Mouse (Mus musculus) stomach, embryonic 15.5 days (tissue): ENCODE measurements around the gene Scmh1. TPM values are rescaled to one million over a fixed set of nuclear protein-coding genes. Genes with fewer than 3 reads are reported as not detected.

Source experiments
- ATAC-seq: fragments of 200-750 bp; cut with Nextera tagmentation; 2 replicates; pipeline ENCODE4 v1.8.0; 2017; ENCODE audit warnings: low read depth, moderate number of reproducible peaks, moderate TSS enrichment; ENCODE audit not compliant: insufficient read depth, low FRiP score
- H3K27ac ChIP-seq: fragments of 300-500 bp; sonication (generic); 2 replicates; pipeline ENCODE4 v1.5.1; 2015; ENCODE audit warnings: mild to moderate bottlenecking, inconsistent platforms
- H3K27me3 ChIP-seq: fragments of 300-500 bp; sonication (generic); replicated peaks from 2 replicates; pipeline ENCODE4 v1.6.1; 2015; ENCODE audit warnings: inconsistent platforms
- H3K36me3 ChIP-seq: fragments of 300-500 bp; sonication (generic); 2 replicates; pipeline ENCODE4 v1.6.1; 2015; ENCODE audit warnings: inconsistent platforms
- H3K4me1 ChIP-seq: fragments of 300-500 bp; sonication (generic); 2 replicates; pipeline ENCODE4 v1.6.1; 2015; ENCODE audit warnings: inconsistent platforms
- H3K4me2 ChIP-seq: fragments of 300-500 bp; sonication (generic); 2 replicates; pipeline ENCODE4 v1.6.1; 2015; ENCODE audit warnings: mild to moderate bottlenecking, inconsistent platforms
- H3K4me3 ChIP-seq: fragments of 300-500 bp; sonication (generic); replicated peaks from 2 replicates; pipeline ENCODE4 v1.5.1; 2015; ENCODE audit warnings: inconsistent platforms
- H3K9ac ChIP-seq: fragments of 300-500 bp; sonication (generic); 2 replicates; pipeline ENCODE4 v1.6.1; 2015; ENCODE audit warnings: inconsistent platforms
- H3K9me3 ChIP-seq: fragments of 300-500 bp; sonication (generic); 2 replicates; pipeline ENCODE4 v1.6.1; 2016; ENCODE audit warnings: inconsistent platforms
- WGBS: fragments of 180-500 bp; shearing (Covaris S2); methylation state at CpG from one replicate; pipeline ENCODE4 v1.1.7; 2015; 5-methylcytosine and 5-hydroxymethylcytosine counted together
- polyA plus RNA-seq: library from polyadenylated mRNA; unstranded; fragments of >200 nt; fragmentation: Nextera tagmentation; extraction: Ambion mirVana; gene quantifications from 2 replicates; pipeline ENCODE4 v1.2.1, GENCODE M21; 2015

Gene Scmh1
- polyA plus RNA-seq = 35.6 and 39.5 TPM in 2 replicates

DNA sequence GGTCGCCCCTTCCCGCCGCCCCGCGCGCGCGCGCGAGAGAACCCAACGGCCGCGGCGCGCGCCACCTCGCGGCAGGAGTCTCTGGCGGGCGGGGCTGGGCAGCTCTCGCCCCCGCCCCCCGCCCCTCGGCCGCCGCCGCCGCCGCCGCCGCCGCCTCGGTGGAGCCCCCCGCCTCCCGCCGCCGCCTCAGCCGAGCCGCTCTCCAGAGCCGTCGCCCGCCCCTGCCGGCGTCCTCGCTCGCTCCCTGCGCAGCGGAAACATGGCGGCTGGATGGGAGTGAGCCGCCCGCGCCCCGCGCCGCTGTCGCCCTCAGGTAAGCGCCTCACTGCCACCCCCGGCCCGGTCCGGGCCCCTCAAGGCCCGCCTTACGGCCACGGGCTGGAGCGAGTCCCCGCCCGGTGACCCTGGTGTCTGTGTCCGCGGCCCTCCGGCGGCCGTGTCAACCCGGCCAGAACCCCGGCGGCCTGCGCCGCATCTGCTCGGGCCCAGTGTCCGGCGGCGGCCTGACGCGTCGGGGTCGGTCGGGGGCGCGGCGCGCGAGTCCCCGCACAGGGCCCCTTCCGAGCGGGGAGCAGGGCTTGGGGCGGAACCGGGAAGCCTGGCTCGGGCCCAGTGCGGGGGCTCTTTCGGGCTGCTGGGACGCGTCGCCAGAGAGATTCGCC lies at the start of gene Scmh1:
Gene Scmh1, plus strand, starts transcription at position 138 of the 662 bp plus-strand sequence.
- peaks cover 9% of the 10 kb centered on the region; the same call in 1 of the 2 replicates for H3K4me1 ChIP-seq
- no peaks in the 10 kb centered on the region for H3K27me3 ChIP-seq
- WGBS = under 1% methylated on average over 77 of the region's 102 CpGs
- no peaks in the 10 kb centered on the region for H3K36me3 ChIP-seq
- ATAC-seq = peak; percentile 83
- no peaks in the 10 kb centered on the region for H3K9me3 ChIP-seq
- peak within 1 kb of the TSS; percentile 96 for H3K27ac ChIP-seq
- H3K4me3 ChIP-seq = peak within 1 kb of the TSS; percentile 96
- H3K9ac ChIP-seq = peak within 1 kb of the TSS; percentile 98
- H3K4me2 ChIP-seq = peak within 1 kb of the TSS; percentile 60

DNA sequence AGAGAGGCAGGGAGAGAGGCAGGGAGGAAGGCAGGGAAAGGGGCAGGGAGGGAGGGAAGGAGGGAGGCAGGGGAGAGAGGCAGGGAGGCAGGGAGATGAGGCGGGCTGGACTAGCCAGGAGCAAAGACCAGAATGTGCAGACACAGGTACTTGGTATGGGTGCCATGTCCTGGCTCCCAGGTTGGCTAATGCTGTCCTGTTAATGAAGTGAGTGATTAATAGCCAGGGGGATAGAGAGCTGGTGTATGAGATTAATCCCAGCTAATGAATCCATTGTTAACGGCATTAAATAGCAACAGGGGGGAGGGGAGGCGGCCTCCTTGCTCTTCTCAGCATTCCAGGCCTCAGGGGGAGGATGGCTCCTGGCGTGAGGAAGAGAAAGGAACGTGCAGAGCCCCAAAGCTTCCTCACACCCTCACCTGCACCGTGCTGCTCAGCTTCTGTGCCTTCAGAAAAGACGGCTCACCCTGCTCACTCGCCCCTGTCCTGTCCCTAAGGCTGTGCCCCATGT lies 45.0 kb upstream of the Scmh1 start:
- Histone ChIP-seq H3K9me3 (no peaks in the 10 kb centered on the region), H3K27ac (no peak overlapping the region), H3K27me3 (0 out of 2 replicates have a peak, but pooled peaks cover 5% of the 10 kb centered on the region), H3K36me3 (no peaks in the 10 kb centered on the region), H3K4me1 (no peaks in the 10 kb centered on the region), H3K4me3 (no peak overlapping the region), H3K9ac (no peak overlapping the region), H3K4me2 (no peak overlapping the region)
- no peak for ATAC-seq
- 9% methylated on average over 8 of the region's 8 CpGs for WGBS

DNA sequence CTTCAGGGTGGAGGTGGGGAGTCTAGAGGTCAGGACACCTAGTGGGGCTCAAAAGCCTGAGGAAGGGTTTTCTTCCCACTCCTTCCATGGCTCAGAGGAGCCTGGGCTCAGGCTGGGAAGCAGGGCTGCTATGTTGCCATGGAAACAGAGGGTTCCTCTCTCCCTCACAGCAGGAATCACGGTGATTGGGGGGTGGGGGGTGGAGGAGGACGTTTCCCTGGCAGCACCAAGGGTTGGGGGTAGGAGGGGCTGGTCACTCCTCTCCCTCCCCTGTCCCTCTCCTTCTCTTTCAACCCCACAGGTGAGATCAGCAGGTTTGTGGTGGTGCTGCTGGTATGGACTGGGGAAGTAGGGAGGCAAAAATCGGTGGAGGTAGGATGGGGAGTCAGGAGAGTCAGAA lies 40.4 kb upstream of the Scmh1 start:
- Histone ChIP-seq H3K4me3 (no peak overlapping the region), H3K4me2 (no peak overlapping the region), H3K27ac (no peak overlapping the region), H3K27me3 (0 out of 2 replicates have a peak, but pooled peaks cover 5% of the 10 kb centered on the region), H3K36me3 (no peaks in the 10 kb centered on the region), H3K9ac (no peak overlapping the region), H3K4me1 (no peaks in the 10 kb centered on the region), H3K9me3 (no peaks in the 10 kb centered on the region)
- WGBS = 6% methylated on average over 3 of the region's 3 CpGs
- no peak for ATAC-seq

DNA sequence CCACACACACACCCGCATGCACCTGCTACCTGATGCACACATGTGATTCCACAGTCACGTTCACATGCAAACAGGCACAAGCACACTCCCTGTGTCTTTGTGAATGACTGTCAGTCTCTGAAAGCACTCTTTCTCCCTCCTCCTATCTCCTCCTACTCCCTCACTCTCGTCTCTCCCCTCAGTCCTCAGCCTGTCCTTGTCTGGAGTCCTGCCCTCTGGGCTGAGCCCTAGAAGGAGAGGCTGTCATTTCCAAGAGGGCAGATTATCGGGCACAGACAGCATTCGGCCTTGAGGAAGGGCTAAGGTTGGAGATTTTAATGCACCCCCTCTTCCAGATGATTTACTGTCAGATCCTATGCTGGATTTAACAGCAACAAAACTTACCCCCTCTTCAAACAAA lies 39.6 kb upstream of the Scmh1 start:
- ATAC-seq = no peak
- Histone ChIP-seq H3K9ac (no peak overlapping the region), H3K27me3 (peaks cover under 1% of the 10 kb centered on the region; the same call in 1 of the 2 replicates), H3K4me2 (no peak overlapping the region), H3K9me3 (no peaks in the 10 kb centered on the region), H3K36me3 (no peaks in the 10 kb centered on the region), H3K27ac (no peak overlapping the region), H3K4me3 (no peak overlapping the region), H3K4me1 (no peaks in the 10 kb centered on the region)
- WGBS = 28% methylated on average over 5 of the region's 5 CpGs

DNA sequence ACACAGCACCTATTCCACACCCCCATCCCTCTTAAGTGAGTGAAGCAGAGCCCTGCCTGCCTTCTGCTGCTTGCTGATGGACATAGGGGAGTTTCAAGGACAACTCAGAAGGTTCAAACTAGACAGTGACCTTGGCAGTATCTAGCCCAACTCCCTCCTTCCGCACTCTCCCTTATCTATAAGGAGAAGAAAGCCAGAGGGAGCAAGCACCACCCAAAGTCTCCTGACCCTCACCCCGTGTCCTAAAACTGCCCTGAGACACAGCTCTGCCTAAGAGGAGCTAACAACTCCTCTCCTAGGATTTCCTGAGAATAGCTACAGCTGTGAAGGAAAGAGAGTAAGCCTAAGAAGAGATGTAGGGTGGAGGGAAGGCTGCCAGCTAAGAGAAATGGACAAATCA lies 37.0 kb upstream of the Scmh1 start:
- Histone ChIP-seq H3K36me3 (no peaks in the 10 kb centered on the region), H3K9me3 (no peaks in the 10 kb centered on the region), H3K4me2 (no peak overlapping the region), H3K27me3 (no peaks in the 10 kb centered on the region; the same call in 1 of the 2 replicates), H3K4me3 (no peak overlapping the region), H3K4me1 (no peaks in the 10 kb centered on the region), H3K27ac (no peak overlapping the region), H3K9ac (no peak overlapping the region)
- WGBS = 70% methylated on average over 2 of the region's 2 CpGs
- ATAC-seq = no peak

DNA sequence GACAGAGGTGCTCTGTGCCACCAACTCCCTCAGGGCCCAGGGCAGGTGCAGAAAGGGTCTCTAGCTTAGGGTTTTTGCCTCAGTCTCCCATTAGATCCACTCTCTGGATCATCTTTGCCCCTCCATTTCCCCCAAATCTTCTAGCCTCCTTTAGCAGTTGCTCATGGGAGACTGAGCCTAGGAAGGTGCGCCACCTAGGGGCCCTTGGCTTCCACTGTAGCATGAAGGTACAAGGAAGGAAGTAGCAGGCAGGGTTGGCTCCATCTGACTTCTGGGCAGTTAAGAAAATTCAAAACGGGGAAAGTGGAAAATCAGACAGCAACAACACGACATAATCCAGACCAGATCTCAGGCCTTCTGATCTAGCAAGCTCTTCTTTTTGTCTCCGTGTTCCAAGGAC lies 36.4 kb upstream of the Scmh1 start:
- H3K27ac ChIP-seq = no peak overlapping the region
- no peaks in the 10 kb centered on the region; the same call in 1 of the 2 replicates for H3K27me3 ChIP-seq
- 0 out of 2 replicates have a peak, but pooled peaks have one; percentile 5 for ATAC-seq
- H3K4me3 ChIP-seq = no peak overlapping the region
- no peaks in the 10 kb centered on the region for H3K9me3 ChIP-seq
- no peaks in the 10 kb centered on the region for H3K36me3 ChIP-seq
- H3K4me1 ChIP-seq = no peaks in the 10 kb centered on the region
- 8% methylated on average over 4 of the region's 4 CpGs for WGBS
- H3K9ac ChIP-seq = no peak overlapping the region
- H3K4me2 ChIP-seq = no peak overlapping the region

DNA sequence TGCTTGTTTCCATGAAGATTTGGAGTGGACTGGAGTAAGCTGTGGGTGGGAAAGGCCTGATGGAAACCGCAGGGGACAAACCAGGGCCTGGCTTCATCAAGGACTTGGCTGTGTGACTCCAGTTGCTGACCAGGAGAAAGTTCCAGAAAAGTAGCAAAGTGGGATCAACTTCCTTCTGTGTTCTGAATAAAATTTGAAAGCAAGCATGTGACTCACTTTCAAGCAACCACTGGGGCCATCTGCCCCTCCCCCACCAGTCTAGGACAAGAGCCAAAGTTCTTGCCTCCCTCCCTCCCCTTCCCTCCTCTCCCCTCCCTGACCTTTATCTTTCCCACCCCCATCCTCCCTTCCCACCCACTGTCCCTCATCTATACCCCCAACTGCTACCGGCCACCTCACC lies 35.9 kb upstream of the Scmh1 start:
- no peak overlapping the region for H3K4me2 ChIP-seq
- 34% methylated on average over 2 of the region's 2 CpGs for WGBS
- H3K36me3 ChIP-seq = no peaks in the 10 kb centered on the region

DNA sequence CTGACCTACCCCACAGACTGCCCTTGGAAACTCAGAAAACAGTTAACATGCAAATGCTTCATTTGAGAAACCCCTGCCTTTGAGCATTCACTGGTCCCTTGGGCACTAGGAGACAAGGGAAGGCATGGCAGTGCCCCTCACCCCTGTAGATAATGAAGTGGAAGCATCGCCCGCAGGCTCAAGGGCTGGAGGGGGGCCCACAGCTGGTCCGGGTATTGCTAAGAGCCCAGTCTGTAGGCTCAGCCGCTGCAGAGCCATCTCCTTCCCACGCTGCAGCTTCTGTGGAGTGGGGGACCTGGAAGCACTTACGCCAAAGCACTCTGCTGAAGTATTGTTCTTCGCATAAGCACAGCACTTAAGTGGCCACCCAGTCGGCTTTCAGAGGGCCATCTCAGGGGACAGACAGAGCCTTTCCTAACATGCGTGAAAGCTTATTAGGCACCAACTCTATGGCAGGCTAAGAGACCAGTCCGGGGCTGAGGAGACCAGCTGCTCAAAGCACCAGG lies 35.2 kb upstream of the Scmh1 start:
- no peaks in the 10 kb centered on the region; the same call in 1 of the 2 replicates for H3K27me3 ChIP-seq
- no peaks in the 10 kb centered on the region for H3K36me3 ChIP-seq
- no peak overlapping the region for H3K27ac ChIP-seq
- no peaks in the 10 kb centered on the region for H3K9me3 ChIP-seq
- H3K9ac ChIP-seq = no peak overlapping the region
- ATAC-seq = no peak
- no peak overlapping the region for H3K4me2 ChIP-seq
- H3K4me1 ChIP-seq = no peaks in the 10 kb centered on the region
- WGBS = 41% methylated on average over 10 of the region's 10 CpGs
- no peak overlapping the region for H3K4me3 ChIP-seq

More for the DNA sequence above, 35.9 kb upstream of the Scmh1 start:
- Histone ChIP-seq H3K4me3 (no peak overlapping the region), H3K9me3 (no peaks in the 10 kb centered on the region), H3K27me3 (no peaks in the 10 kb centered on the region; the same call in 1 of the 2 replicates), H3K9ac (no peak overlapping the region), H3K4me1 (no peaks in the 10 kb centered on the region), H3K27ac (no peak overlapping the region)
- no peak for ATAC-seq

DNA sequence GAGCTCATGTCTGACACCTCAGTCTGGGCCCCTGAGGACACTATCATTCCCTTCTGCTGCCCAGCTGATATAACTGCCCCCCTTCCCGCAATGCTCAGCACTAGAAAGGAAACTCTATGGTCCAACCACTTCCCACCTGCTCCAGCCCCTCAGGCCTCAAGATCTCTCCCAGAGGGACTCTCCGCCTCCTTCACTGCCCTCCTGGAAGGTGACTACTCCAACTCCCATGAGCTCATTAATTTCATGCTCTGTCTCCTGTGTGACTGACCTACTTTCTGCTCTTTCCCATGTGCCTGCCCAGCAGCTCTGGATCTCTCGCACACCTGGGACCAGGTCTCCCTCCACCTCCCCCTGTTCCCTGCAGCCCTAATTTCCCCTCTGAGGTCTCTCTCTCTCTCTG lies 32.2 kb upstream of the Scmh1 start:
- H3K4me1 ChIP-seq = no peaks in the 10 kb centered on the region
- no peaks in the 10 kb centered on the region; the same call in 1 of the 2 replicates for H3K27me3 ChIP-seq
- H3K9ac ChIP-seq = no peak overlapping the region
- WGBS = 69% methylated on average over 3 of the region's 3 CpGs
- H3K4me3 ChIP-seq = no peak overlapping the region
- no peak for ATAC-seq
- no peak overlapping the region for H3K27ac ChIP-seq
- H3K4me2 ChIP-seq = no peak overlapping the region
- H3K36me3 ChIP-seq = no peaks in the 10 kb centered on the region
- no peaks in the 10 kb centered on the region for H3K9me3 ChIP-seq

DNA sequence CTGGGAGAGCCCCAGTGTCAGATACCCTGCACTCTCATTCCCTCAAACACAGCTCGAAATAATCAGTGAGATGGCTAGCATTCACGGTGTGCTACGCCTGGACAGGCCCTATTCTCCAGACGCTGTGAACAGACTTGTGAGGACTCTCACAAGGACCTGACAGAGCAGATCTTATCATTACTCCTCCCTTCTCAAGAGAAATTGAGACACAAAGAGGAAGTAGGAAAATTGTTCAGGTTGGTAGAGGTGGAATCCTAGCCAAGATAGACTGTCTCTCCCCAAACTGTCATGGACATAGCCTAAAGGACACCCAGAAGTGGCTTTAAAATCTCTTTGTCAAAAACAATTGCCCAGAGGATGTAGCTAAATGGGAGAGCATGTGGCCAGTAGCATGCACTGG lies 31.3 kb upstream of the Scmh1 start:
- no peak overlapping the region for H3K27ac ChIP-seq
- H3K9ac ChIP-seq = no peak overlapping the region
- no peaks in the 10 kb centered on the region for H3K9me3 ChIP-seq
- no peaks in the 10 kb centered on the region for H3K4me1 ChIP-seq
- H3K4me2 ChIP-seq = no peak overlapping the region
- WGBS = 46% methylated on average over 4 of the region's 4 CpGs
- no peaks in the 10 kb centered on the region; the same call in 1 of the 2 replicates for H3K27me3 ChIP-seq
- no peak overlapping the region for H3K4me3 ChIP-seq
- H3K36me3 ChIP-seq = no peaks in the 10 kb centered on the region
- ATAC-seq = no peak

DNA sequence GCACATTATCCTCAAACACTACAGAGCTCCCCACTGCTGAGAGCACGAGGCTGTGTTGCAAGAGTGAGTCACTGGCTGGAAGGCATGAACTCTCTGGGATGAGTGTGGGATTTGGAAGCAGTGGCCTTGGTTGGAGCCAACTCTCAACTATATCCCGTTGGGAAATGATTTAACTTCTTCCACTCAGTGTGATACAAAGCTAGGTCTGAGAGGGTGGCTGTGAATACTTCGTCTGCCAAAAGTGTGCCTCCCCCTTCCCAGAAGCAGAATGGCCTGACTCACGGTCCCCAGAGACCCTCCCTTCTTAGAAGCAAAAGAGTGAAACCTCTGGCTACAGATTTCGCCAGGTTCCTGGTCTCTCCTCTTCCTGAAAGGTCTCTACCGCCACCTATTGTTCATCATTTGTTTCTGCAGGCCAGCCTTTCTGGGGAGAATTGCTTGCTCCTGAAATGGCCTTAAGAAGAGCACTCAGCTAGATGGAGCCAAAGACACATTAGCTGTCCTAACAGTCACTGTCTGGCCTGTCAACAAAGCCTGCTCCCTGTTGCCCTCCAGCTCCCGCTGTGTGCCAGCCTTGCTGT lies 24.2 kb upstream of the Scmh1 start:
- no peaks in the 10 kb centered on the region for H3K4me1 ChIP-seq
- no peak overlapping the region for H3K27ac ChIP-seq
- H3K36me3 ChIP-seq = no peaks in the 10 kb centered on the region
- no peaks in the 10 kb centered on the region for H3K27me3 ChIP-seq
- no peak overlapping the region for H3K4me3 ChIP-seq
- ATAC-seq = peak; percentile 71
- H3K9ac ChIP-seq = no peak overlapping the region
- H3K9me3 ChIP-seq = no peaks in the 10 kb centered on the region
- 6% methylated on average over 7 of the region's 7 CpGs for WGBS
- peak overlapping the region; percentile 45 for H3K4me2 ChIP-seq

DNA sequence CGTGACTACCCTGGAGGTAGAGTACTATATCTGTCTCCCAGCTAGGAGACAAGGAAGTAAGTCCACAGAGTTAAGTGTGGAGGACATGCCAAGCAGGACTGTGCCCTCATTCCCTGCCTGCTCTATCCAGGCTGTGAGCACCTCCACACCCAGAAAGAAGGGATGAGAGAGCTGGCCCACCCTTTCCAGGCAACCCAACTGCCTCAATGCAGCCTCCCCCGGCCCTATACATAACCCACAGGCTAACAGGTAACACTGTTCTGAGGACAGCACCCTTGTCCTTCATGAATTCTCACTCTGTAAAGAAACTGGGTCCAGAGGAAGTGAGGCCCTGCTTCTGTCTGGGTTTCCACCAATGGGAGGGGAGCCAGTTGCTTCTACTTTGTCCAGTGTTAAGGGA lies 19.6 kb upstream of the Scmh1 start:
- no peaks in the 10 kb centered on the region for H3K36me3 ChIP-seq
- no peak overlapping the region for H3K9ac ChIP-seq
- H3K27me3 ChIP-seq = no peaks in the 10 kb centered on the region
- no peak for ATAC-seq
- WGBS = 94% methylated on average over 2 of the region's 2 CpGs
- no peaks in the 10 kb centered on the region for H3K9me3 ChIP-seq
- H3K27ac ChIP-seq = no peak overlapping the region
- H3K4me2 ChIP-seq = no peak overlapping the region
- H3K4me1 ChIP-seq = no peaks in the 10 kb centered on the region
- no peak overlapping the region for H3K4me3 ChIP-seq
